In genomic region chr9:58658596-58659309, GRCm38 (mm10) we compare ENCODE assay signal across 14 mouse cellular contexts.
A peak's percentile ranks its signal among the peaks of the same experiment; 100 is the strongest.
DNase-seq lines count a peak whose midpoint lies in the region; ATAC-seq lines count a peak whose summit lies in the region.
"Had no signal": no experiment of that assay in that cellular context is flagged by ENCODE, and none has a peak within 500 bp of the region (broad histone marks: within the 10 kb centered on the region; RNA-seq: fewer than 3 reads in every experiment).

No protein-coding gene starts in this region.

- intact Hi-C loops in heart, postnatal 14 days (cut with DNase I) = no loop called here

- ATAC-seq in heart, embryonic 15.5 days (replicated peaks; ENCODE audit: insufficient number of reproducible peaks, insufficient read depth, low FRiP score, low read depth) = no peak; the same call in 1 of the 2 replicates
- no peak for ATAC-seq in liver, embryonic 12.5 days
- ATAC-seq: CD4-positive, CD25-positive, alpha-beta regulatory T cell, adult 4 months; forebrain, embryonic 14.5 days; midbrain, embryonic 15.5 days; Patski had no signal

- peaks cover 24% of the 10 kb centered on the region; the same call in 1 of the 2 replicates for H3K36me3 ChIP-seq in heart, embryonic 15.5 days
- H3K36me3 ChIP-seq in liver, embryonic 12.5 days = peaks cover 72% of the 10 kb centered on the region

- peak overlapping the region; percentile 53 for H3K27ac ChIP-seq in heart, embryonic 15.5 days
- peak overlapping the region; percentile 97 for H3K27ac ChIP-seq in liver, embryonic 12.5 days
- H3K27ac ChIP-seq: embryonic facial prominence, embryonic 12.5 days; midbrain, embryonic 15.5 days had no signal

- no peak overlapping the region for H3K4me3 ChIP-seq in heart, embryonic 15.5 days
- H3K4me3 ChIP-seq in liver, embryonic 12.5 days = no peak overlapping the region
- H3K4me3 ChIP-seq: embryonic facial prominence, embryonic 12.5 days; midbrain, embryonic 15.5 days had no signal

- no peak overlapping the region for H3K4me2 ChIP-seq in heart, embryonic 15.5 days
- H3K4me2 ChIP-seq in liver, embryonic 12.5 days = peak overlapping the region; percentile 65; the same call in 1 of the 2 replicates
- H3K4me2 ChIP-seq: embryonic facial prominence, embryonic 12.5 days; midbrain, embryonic 15.5 days had no signal

- no peaks in the 10 kb centered on the region for H3K9me3 ChIP-seq in heart, embryonic 15.5 days (replicated peaks)
- H3K9me3 ChIP-seq in liver, embryonic 12.5 days (replicated peaks) = no peaks in the 10 kb centered on the region
- H3K9me3 ChIP-seq: embryonic facial prominence, embryonic 12.5 days; midbrain, embryonic 15.5 days had no signal

- no peak overlapping the region for H3K9ac ChIP-seq in heart, embryonic 15.5 days
- H3K9ac ChIP-seq in liver, embryonic 12.5 days = peak overlapping the region; percentile 68
- H3K9ac ChIP-seq: embryonic facial prominence, embryonic 12.5 days; midbrain, embryonic 15.5 days had no signal

- no peaks in the 10 kb centered on the region for H3K27me3 ChIP-seq in heart, embryonic 15.5 days
- no peaks in the 10 kb centered on the region for H3K27me3 ChIP-seq in liver, embryonic 12.5 days (replicated peaks)
- H3K27me3 ChIP-seq: embryonic facial prominence, embryonic 12.5 days; midbrain, embryonic 15.5 days; Patski had no signal

- 60% methylated on average over 4 of the region's 4 CpGs for WGBS in heart, embryonic 15.5 days
- WGBS in liver, embryonic 12.5 days (ENCODE audit: insufficient replicate concordance) = 35% methylated on average over 4 of the region's 4 CpGs

- H3K4me1 ChIP-seq in heart, embryonic 15.5 days (replicated peaks) = peaks cover 26% of the 10 kb centered on the region
- H3K4me1 ChIP-seq in liver, embryonic 12.5 days = peaks cover 95% of the 10 kb centered on the region
- H3K4me1 ChIP-seq: embryonic facial prominence, embryonic 12.5 days; midbrain, embryonic 15.5 days had no signal

- DNase-seq in heart, postnatal 14 days = no peak
- DNase-seq in spleen, adult 12 weeks (ENCODE audit: low spot score) = peak; percentile 10
- DNase-seq in spleen, adult 18-20 months = no peak
- DNase-seq in adrenal gland, adult 18-20 months (ENCODE audit: low spot score in 2 of 2) = no peak
- DNase-seq in retina, embryonic 14.5 days (ENCODE audit: low spot score) = no peak
- DNase-seq: cerebellum, postnatal 25 days; thymus, adult 2 months had no signal
